Mouse (Mus musculus) frontal cortex, adult 2 months (tissue): Measurements from ENCODE around the gene Clec10a. TPM values are rescaled to one million over a fixed set of nuclear protein-coding genes. Genes with fewer than 3 reads are reported as not detected.
A peak's percentile ranks its signal among the peaks of the same experiment; 100 is the strongest.
"Not testable (repeated sequence)": the region's sequence is repeated elsewhere in the genome, so short reads cannot be mapped to it uniquely, and the experiment has no call there.

ENCODE experiments used
- DNase-seq, 2 experiments: peaks; one replicate each; pipeline ENCODE4 v3.0.0; 2022; ENCODE audit warnings: low spot score in 1 of 2; ENCODE audit errors: extremely low spot score in 1 of 2
- polyA plus RNA-seq: library from polyadenylated mRNA; depleted of rRNA; stranded (reverse); fragments of >200 nt; gene quantifications from 2 replicates; pipeline ENCODE4 v1.2.3, GENCODE M21; 2012; rRNA removed

The Clec10a gene
- 0.90 and 2.4 TPM in 2 replicates for polyA plus RNA-seq

- not testable (repeated sequence) for DNase-seq
Observed at GRCm38 (mm10) chr11:70155897-70156296, at the start of gene Clec10a. Clec10a (plus strand) TSS chr11:70156197.

- DNase-seq, result no peak
Observed at GRCm38 (mm10) chr11:70107085-70107484, 48.9 kb upstream of the Clec10a start.

GRCm38 (mm10) chr11:70110146-70110545 lies 45.9 kb upstream of the Clec10a start:
- peak in 1 of 2 experiments; percentile 32 for DNase-seq

GRCm38 (mm10) chr11:70114562-70114961 lies 41.4 kb upstream of the Clec10a start:
- no peak for DNase-seq

GRCm38 (mm10) chr11:70115901-70116300 lies 40.1 kb upstream of the Clec10a start:
- DNase-seq, result no peak

GRCm38 (mm10) chr11:70129926-70130379 lies 26.0 kb upstream of the Clec10a start, which contains the start of gene Mgl2:
Mgl2 (plus strand) TSS chr11:70130329.
- DNase-seq, result no peak

- DNase-seq, result not testable (repeated sequence)
Observed at GRCm38 (mm10) chr11:70135001-70135400, 21.0 kb upstream of the Clec10a start.

GRCm38 (mm10) chr11:70135925-70136324 lies 20.1 kb upstream of the Clec10a start:
- DNase-seq, result not testable (repeated sequence)

GRCm38 (mm10) chr11:70139171-70139570 lies 16.8 kb upstream of the Clec10a start:
- DNase-seq, result no peak

- no peak for DNase-seq
Observed at GRCm38 (mm10) chr11:70151072-70151471, 4.9 kb upstream of the Clec10a start.

- no peak for DNase-seq
Observed at GRCm38 (mm10) chr11:70162336-70162735, 6.3 kb downstream of the Clec10a start.

- DNase-seq, result no peak
Observed at GRCm38 (mm10) chr11:70165972-70166921, 10.2 kb downstream of the Clec10a start.

GRCm38 (mm10) chr11:70168136-70168535 lies 12.1 kb downstream of the Clec10a start:
- DNase-seq, result no peak

GRCm38 (mm10) chr11:70169471-70169870 lies 13.5 kb downstream of the Clec10a start:
- not testable (repeated sequence) for DNase-seq

GRCm38 (mm10) chr11:70170291-70170690 lies 14.3 kb downstream of the Clec10a start:
- DNase-seq, result no peak

GRCm38 (mm10) chr11:70171181-70171580 lies 15.2 kb downstream of the Clec10a start:
- no peak for DNase-seq

- DNase-seq, result peak in 1 of 2 experiments; percentile 17
Observed at GRCm38 (mm10) chr11:70171847-70172246, 15.8 kb downstream of the Clec10a start.

- no peak for DNase-seq
Observed at GRCm38 (mm10) chr11:70172298-70172697, 16.3 kb downstream of the Clec10a start.

GRCm38 (mm10) chr11:70174491-70174890 lies 18.5 kb downstream of the Clec10a start:
- no peak for DNase-seq

- no peak for DNase-seq
Observed at GRCm38 (mm10) chr11:70177647-70178046, 21.6 kb downstream of the Clec10a start.

GRCm38 (mm10) chr11:70178311-70178710 lies 22.3 kb downstream of the Clec10a start:
- DNase-seq, result no peak

GRCm38 (mm10) chr11:70178756-70179155 lies 22.8 kb downstream of the Clec10a start:
- DNase-seq, result no peak
